Mouse (Mus musculus): ENCODE data around the gene Gm49661. TPM values are rescaled to one million over a fixed set of nuclear protein-coding genes. Genes with fewer than 3 reads are reported as not detected.
A peak's percentile ranks its signal among the peaks of the same experiment; 100 is the strongest.

Gene Gm49661
- polyA plus RNA-seq, 1 experiment from 2014 or later = not detected

DNA sequence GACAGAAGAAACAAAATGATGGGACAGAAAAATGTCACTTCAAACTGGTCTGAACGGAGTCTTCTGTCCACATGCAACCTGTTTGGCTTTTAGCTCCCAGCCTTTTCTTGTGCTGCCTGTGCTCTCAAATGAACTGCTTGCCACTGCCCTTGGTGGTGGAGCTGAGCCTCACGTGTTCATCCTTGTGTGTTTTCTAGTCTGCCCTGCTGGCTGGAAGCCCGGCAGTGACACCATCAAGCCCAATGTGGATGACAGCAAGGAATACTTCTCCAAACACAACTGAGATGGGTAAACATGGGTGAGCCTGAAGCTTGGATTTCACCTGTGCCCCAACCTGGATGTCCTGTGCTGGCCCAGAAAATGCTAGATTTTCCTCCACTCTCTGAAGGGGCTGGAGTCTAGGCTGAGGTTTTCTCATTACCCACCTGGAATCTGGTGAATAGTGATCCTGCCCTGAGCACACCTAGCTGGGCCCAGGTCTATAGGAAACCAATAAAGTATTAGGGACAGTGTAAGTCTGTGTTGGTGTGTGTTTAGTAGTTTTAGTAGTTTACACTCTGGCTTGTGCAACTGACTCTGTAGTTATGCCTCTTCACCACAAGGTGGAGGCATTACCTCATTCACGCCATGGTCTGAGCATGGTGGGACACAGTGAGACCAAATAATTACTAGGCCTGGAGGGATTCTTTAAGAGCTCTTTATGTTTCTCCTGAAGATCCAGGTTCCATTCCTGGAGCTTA lies 4.7 kb upstream of the Gm49661 start:
- no peak for ATAC-seq (ENCODE audit: low FRiP score)
- WGBS = 55% methylated on average over 4 of the region's 4 CpGs
- H3K36me3 ChIP-seq = peaks cover 39% of the 10 kb centered on the region
- H3K4me1 ChIP-seq = peaks cover 62% of the 10 kb centered on the region
- H3K27ac ChIP-seq (replicated peaks) = no peak overlapping the region
- H3K9ac ChIP-seq (replicated peaks) = no peak overlapping the region
- no peaks in the 10 kb centered on the region for H3K27me3 ChIP-seq (replicated peaks)
- no peak overlapping the region for H3K4me3 ChIP-seq (replicated peaks)
- no peak overlapping the region for H3K4me2 ChIP-seq
- no peaks in the 10 kb centered on the region for H3K9me3 ChIP-seq (replicated peaks)

DNA sequence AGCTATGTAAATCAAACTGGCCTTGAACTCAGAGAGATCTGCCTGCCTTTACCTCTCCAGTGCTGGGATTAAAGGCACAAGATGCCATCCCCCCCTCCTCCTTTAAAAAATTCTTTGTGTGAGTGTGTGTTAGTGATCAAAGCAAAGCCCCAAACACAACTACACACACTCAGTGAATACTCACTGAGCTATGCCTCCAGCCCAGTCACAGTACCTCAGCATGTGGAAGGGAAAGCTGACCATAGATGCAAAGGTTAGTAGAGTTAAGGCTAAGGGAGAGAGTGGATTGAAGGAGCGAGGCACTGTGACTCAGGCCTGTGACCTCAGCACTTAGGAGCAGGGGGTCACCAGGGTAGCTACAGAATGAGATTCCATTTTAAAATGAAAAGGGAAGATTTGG lies 3.8 kb upstream of the Gm49661 start:
- Histone ChIP-seq H3K36me3 (peaks cover 39% of the 10 kb centered on the region), H3K27me3 (replicated peaks) (no peaks in the 10 kb centered on the region), H3K4me3 (replicated peaks) (no peak overlapping the region), H3K9ac (replicated peaks) (no peak overlapping the region), H3K9me3 (replicated peaks) (no peaks in the 10 kb centered on the region), H3K4me1 (peaks cover 62% of the 10 kb centered on the region), H3K27ac (replicated peaks) (no peak overlapping the region), H3K4me2 (no peak overlapping the region)
- no peak for ATAC-seq (ENCODE audit: low FRiP score)
- 96% methylated on average over 1 of the region's 1 CpGs for WGBS

DNA sequence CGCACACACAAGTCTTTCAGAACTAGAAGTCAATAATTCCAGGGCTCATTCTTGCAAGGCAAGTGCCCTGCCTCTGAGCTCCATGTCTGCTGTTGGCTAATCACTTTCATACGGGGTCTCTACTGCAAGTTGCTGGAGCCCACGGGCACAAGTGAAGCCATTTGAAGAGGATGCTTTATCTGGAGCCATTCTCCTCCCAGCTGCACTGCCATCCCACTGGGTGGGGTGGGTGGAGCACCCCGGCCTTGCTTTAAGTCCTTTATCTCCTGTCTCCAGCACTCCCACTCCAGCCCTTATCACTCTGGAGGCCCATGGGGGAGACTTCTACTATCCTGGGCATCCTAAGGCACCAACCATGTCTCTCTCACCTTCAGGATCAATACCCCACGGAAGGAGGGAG lies 1.7 kb upstream of the Gm49661 start:
- H3K27me3 ChIP-seq (replicated peaks) = no peaks in the 10 kb centered on the region
- H3K9ac ChIP-seq (replicated peaks) = peak overlapping the region; percentile 87
- H3K27ac ChIP-seq (replicated peaks) = no peak overlapping the region; the same call in 1 of the 2 replicates
- H3K4me2 ChIP-seq = peak overlapping the region; percentile 71
- peak overlapping the region; percentile 73 for H3K4me3 ChIP-seq (replicated peaks)
- no peak for ATAC-seq (ENCODE audit: low FRiP score)
- H3K36me3 ChIP-seq = peaks cover 39% of the 10 kb centered on the region
- H3K9me3 ChIP-seq (replicated peaks) = no peaks in the 10 kb centered on the region
- 69% methylated on average over 5 of the region's 5 CpGs for WGBS
- peaks cover 54% of the 10 kb centered on the region for H3K4me1 ChIP-seq

DNA sequence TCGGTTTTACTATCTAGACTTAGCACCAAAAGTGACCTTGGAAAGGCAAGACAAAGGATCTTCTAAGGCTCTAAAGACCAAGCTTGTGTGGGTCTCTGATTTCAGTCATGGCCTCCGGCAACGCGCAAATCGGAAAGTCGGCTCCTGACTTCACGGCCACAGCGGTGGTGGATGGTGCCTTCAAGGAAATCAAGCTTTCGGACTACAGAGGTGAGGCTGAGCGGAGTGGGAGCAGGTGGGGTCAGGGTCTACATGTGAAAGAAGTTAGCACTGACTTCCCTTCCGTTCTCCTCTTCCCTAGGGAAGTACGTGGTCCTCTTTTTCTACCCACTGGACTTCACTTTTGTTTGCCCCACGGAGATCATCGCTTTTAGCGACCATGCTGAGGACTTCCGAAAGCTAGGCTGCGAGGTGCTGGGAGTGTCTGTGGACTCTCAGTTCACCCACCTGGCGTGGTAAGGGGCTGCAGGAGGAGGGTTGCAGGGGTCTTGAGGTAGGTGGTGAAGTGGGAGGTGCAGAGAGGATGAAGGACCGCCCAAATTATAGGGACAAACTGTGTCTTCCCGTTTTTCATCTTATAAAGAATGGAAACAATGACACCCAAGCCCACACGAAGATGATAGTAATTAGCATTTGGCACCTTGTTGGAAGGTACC lies 1.0 kb upstream of the Gm49661 start:
- Histone ChIP-seq H3K4me1 (peaks cover 52% of the 10 kb centered on the region), H3K36me3 (peaks cover 38% of the 10 kb centered on the region)
- WGBS = 8% methylated on average over 21 of the region's 21 CpGs

DNA sequence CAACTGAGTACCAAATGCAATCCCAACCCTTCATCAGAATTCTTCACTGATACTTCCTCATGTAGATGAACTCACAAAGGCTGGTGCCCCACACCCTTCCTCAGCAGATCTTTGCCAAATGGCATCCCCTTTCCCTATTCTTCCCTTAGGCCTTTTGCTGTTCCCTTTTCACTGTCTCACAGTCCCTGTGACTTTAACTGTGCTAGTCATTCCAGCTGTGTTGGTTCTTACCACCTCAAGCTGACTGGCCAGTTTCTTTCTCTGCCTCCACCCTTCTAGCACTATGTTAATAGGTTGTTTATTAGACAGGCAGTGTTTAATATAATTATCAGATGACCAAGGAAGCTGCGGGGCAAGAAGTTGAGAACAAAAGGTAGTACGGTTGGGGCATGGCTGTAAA lies 583 bp downstream of the Gm49661 start:
- Histone ChIP-seq H3K4me1 (peaks cover 50% of the 10 kb centered on the region), H3K9me3 (replicated peaks) (no peaks in the 10 kb centered on the region), H3K36me3 (peaks cover 29% of the 10 kb centered on the region), H3K27me3 (replicated peaks) (no peaks in the 10 kb centered on the region), H3K4me2 (peak overlapping the region; percentile 71), H3K4me3 (replicated peaks) (peak overlapping the region; percentile 73), H3K9ac (replicated peaks) (peak overlapping the region; percentile 87), H3K27ac (replicated peaks) (peak overlapping the region; percentile 88)
- no peak for ATAC-seq (ENCODE audit: low FRiP score)
- 14% methylated on average over 2 of the region's 2 CpGs for WGBS

More for the DNA sequence above, 1.0 kb upstream of the Gm49661 start:
- Histone ChIP-seq H3K9me3 (replicated peaks) (no peaks in the 10 kb centered on the region), H3K27ac (replicated peaks) (peak overlapping the region; percentile 88), H3K9ac (replicated peaks) (peak overlapping the region; percentile 87), H3K27me3 (replicated peaks) (no peaks in the 10 kb centered on the region), H3K4me3 (replicated peaks) (peak overlapping the region; percentile 73), H3K4me2 (peak overlapping the region; percentile 71)
- ATAC-seq (ENCODE audit: low FRiP score) = no peak

DNA sequence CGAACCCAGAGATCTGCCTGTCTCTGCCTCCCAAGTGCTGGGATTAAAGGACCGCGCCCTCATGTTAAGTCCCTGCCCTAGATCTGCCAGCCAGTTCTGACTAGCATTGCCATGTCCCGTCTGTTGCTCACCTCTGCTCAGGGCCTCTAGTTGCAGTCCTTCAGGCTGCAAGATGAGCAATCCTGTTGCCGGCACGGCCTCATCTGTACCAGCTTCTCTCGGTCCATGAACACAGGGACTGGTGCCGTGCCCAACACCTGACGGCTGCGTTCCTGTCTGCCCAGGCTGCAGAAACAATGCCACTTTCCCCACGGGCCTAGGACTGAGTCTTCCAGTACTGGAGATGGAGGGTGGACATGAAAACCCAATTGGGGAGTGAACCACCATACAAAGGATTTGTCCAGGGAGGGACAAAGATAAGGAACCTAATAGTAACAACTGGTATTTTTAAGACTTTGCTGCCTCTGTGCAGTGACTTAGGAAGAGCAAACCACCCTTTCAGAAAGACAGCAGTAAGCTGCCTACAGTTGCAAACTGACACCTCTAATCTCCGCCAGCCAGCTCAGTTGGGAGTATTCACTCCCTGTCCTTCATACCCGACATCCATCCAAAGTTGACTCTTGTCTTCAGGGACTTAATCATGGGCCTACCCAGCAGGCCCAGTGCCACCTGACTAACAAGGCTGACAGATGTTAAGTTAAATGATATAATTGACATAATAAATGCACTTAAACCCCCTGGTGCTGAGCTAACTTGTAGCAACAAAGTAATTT lies 1.5 kb downstream of the Gm49661 start:
- no peaks in the 10 kb centered on the region for H3K27me3 ChIP-seq (replicated peaks)
- no peak for ATAC-seq (ENCODE audit: low FRiP score)
- no peak overlapping the region for H3K27ac ChIP-seq (replicated peaks)
- no peak overlapping the region for H3K4me2 ChIP-seq
- peaks cover 50% of the 10 kb centered on the region for H3K4me1 ChIP-seq
- WGBS = 91% methylated on average over 13 of the region's 13 CpGs
- H3K9me3 ChIP-seq (replicated peaks) = no peaks in the 10 kb centered on the region
- peaks cover 20% of the 10 kb centered on the region for H3K36me3 ChIP-seq
- no peak overlapping the region for H3K4me3 ChIP-seq (replicated peaks)
- H3K9ac ChIP-seq (replicated peaks) = no peak overlapping the region

DNA sequence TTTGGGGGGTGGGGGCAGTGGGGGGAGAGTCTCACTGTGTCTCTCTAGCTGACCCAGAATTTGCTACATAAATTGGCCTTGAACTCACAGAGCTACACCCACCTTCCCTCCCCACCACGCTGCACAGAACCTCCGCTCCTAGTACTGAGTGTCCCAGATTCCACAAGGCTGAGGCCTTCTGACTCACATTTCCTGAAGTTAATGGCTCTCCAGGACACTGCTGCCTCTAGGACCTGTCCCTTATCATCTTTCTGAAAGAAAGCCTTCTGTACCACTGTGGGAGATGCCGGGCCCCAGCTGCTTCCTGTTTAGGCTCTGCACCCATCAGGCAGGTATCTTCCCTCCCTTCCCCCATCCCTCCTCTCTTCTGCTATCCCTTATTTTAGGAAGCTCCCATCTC lies 2.6 kb downstream of the Gm49661 start:
- H3K27me3 ChIP-seq (replicated peaks) = no peaks in the 10 kb centered on the region
- H3K36me3 ChIP-seq = peaks cover 15% of the 10 kb centered on the region
- no peak for ATAC-seq (ENCODE audit: low FRiP score)
- H3K9ac ChIP-seq (replicated peaks) = no peak overlapping the region
- H3K4me2 ChIP-seq = peak overlapping the region; percentile 96
- peaks cover 49% of the 10 kb centered on the region for H3K4me1 ChIP-seq
- peak overlapping the region; percentile 54 for H3K27ac ChIP-seq (replicated peaks)
- no peaks in the 10 kb centered on the region for H3K9me3 ChIP-seq (replicated peaks)
- H3K4me3 ChIP-seq (replicated peaks) = 0 out of 2 replicates have a peak overlapping the region, but pooled peaks have one; percentile 69
- WGBS = 66% methylated on average over 3 of the region's 3 CpGs

DNA sequence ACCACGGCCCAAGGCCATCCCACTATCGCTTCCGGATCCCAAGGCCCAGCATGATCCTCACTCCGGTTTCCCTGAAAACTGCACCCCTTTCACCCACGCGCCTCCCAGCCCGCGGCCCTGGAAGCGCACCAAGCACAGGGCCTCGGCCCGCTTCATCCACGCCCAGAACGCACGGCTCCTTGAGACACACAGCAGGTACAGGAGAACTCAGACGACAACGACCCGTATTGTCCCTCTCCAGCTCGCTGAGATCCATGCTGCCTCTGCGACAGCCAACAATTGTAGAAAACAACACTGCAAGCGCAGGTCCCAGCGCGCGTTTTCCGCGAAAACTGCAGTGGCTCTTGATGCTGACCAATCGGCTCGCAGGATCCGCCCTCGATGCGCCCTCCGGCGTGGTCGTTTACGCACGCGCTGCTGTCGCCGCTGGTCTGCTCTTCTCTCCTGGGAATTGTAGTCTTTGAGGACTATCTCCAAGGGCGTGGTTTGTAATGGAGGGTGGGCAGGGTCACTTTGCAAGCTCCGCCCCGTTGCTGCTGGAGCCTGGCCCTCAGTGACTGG lies 3.4 kb downstream of the Gm49661 start:
- H3K4me3 ChIP-seq (replicated peaks) = peak overlapping the region; percentile 69
- no peaks in the 10 kb centered on the region for H3K9me3 ChIP-seq (replicated peaks)
- peak; percentile 81 for ATAC-seq (ENCODE audit: low FRiP score)
- H3K27ac ChIP-seq (replicated peaks) = peak overlapping the region; percentile 76
- peaks cover 41% of the 10 kb centered on the region for H3K4me1 ChIP-seq
- no peaks in the 10 kb centered on the region for H3K27me3 ChIP-seq (replicated peaks)
- under 1% methylated on average over 41 of the region's 41 CpGs for WGBS
- H3K36me3 ChIP-seq = peaks cover 14% of the 10 kb centered on the region; the same call in 1 of the 2 replicates
- peak overlapping the region; percentile 79 for H3K9ac ChIP-seq (replicated peaks)
- H3K4me2 ChIP-seq = peak overlapping the region; percentile 96

DNA sequence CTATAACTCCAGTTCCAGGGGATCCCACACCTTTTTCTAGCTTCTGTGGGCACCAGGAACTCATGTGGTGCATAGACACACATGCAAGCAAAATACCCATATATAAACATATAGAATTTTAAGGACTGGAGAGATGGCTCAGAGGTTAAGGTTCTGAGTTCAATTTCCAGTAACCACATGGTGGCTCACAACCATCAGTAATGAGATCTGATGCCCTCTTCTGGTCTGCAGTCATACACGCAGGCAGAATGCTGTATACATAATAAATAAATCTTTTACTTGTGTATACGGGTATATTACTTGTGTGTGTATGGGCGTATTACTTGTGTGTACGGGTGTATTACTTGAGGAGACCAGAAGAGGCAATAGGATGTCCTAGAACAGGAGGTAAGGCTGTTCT lies 5.3 kb downstream of the Gm49661 start:
- H3K27ac ChIP-seq (replicated peaks) = no peak overlapping the region
- ATAC-seq (ENCODE audit: low FRiP score) = no peak
- H3K27me3 ChIP-seq (replicated peaks) = no peaks in the 10 kb centered on the region
- peaks cover 34% of the 10 kb centered on the region for H3K4me1 ChIP-seq
- H3K9me3 ChIP-seq (replicated peaks) = no peaks in the 10 kb centered on the region
- no peak overlapping the region for H3K9ac ChIP-seq (replicated peaks)
- H3K4me3 ChIP-seq (replicated peaks) = no peak overlapping the region
- H3K4me2 ChIP-seq = no peak overlapping the region
- 87% methylated on average over 4 of the region's 4 CpGs for WGBS
- peaks cover 19% of the 10 kb centered on the region for H3K36me3 ChIP-seq

DNA sequence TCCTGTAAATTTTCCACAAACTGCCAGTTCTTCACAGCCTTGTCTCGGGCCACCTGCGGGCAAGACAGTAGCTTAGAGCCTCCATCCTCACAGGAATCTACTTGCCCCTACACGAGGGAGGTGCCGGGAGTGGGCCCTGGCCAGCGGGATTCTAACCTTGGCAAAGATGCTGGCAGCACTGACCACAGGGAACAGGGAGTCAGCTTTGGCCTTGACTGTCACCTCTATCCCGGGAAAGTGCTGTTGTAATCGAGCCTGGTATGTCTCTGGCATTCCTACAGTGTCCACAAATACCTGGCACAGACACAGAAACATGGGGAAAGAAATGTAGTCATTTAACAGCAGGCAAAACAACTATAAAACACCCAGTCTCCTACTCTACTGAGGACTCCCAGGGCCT lies 9.4 kb downstream of the Gm49661 start:
- ATAC-seq (ENCODE audit: low FRiP score) = no peak
- no peak overlapping the region for H3K4me3 ChIP-seq (replicated peaks)
- H3K4me2 ChIP-seq = no peak overlapping the region
- H3K9ac ChIP-seq (replicated peaks) = no peak overlapping the region
- H3K27ac ChIP-seq (replicated peaks) = no peak overlapping the region
- peaks cover 4% of the 10 kb centered on the region for H3K4me1 ChIP-seq
- H3K9me3 ChIP-seq (replicated peaks) = no peaks in the 10 kb centered on the region
- H3K27me3 ChIP-seq (replicated peaks) = no peaks in the 10 kb centered on the region
- WGBS = 95% methylated on average over 7 of the region's 7 CpGs
- H3K36me3 ChIP-seq = peaks cover 28% of the 10 kb centered on the region

DNA sequence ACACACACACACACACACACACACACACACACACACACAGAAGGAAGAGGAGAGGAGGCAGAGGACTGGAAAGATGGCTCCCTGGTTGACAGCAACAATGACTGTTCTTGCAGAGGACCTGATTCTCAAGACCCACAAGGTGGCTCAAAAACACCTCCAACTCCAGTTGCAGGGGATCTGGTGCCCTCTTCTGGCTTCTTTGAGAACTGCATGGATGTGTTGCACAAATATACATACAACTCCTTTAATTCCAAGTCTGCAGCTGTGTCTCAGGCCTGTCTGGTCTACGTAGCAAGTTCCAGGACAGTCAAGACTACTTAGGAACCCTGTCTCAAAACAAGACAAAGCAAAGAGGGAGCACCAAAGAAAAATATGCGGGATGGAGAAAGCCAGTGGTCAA lies 12.5 kb downstream of the Gm49661 start:
- no peaks in the 10 kb centered on the region for H3K9me3 ChIP-seq (replicated peaks)
- H3K9ac ChIP-seq (replicated peaks) = no peak overlapping the region
- no peak overlapping the region for H3K27ac ChIP-seq (replicated peaks)
- no peaks in the 10 kb centered on the region for H3K4me1 ChIP-seq
- 48% methylated on average over 2 of the region's 2 CpGs for WGBS
- peak; percentile 51; the same call in 1 of the 2 replicates for ATAC-seq (ENCODE audit: low FRiP score)
- H3K27me3 ChIP-seq (replicated peaks) = peaks cover 13% of the 10 kb centered on the region
- no peak overlapping the region for H3K4me2 ChIP-seq
- peaks cover 25% of the 10 kb centered on the region for H3K36me3 ChIP-seq
- no peak overlapping the region for H3K4me3 ChIP-seq (replicated peaks)
